ENCODE assay signal across 14 mouse cellular contexts in genomic region chr11:96140726-96141175, GRCm38 (mm10). TPM values are rescaled to one million over a fixed set of nuclear protein-coding genes. Genes with fewer than 3 reads are reported as not detected.
A peak's percentile ranks its signal among the peaks of the same experiment; 100 is the strongest.
DNase-seq lines count a peak whose midpoint lies in the region; ATAC-seq lines count a peak whose summit lies in the region.
"Had no signal": no experiment of that assay in that cellular context is flagged by ENCODE, and none has a peak within 500 bp of the region (broad histone marks: within the 10 kb centered on the region; RNA-seq: fewer than 3 reads in every experiment).

No protein-coding gene starts in this region.

- ATAC-seq in midbrain, embryonic 14.5 days (ENCODE audit: low FRiP score, low TSS enrichment): no peak
- ATAC-seq in intestine, embryonic 16.5 days: peak; percentile 87
- ATAC-seq in stomach, embryonic 16.5 days (ENCODE audit: insufficient read depth, low FRiP score): peak; percentile 74
- ATAC-seq in forebrain, embryonic 12.5 days (ENCODE audit: low FRiP score): no peak
- ATAC-seq: midbrain, embryonic 15.5 days had no signal

- H3K9me3 ChIP-seq in midbrain, embryonic 14.5 days (ENCODE audit: control insufficient read depth, low read length): no peaks in the 10 kb centered on the region
- no peaks in the 10 kb centered on the region for H3K9me3 ChIP-seq in midbrain, embryonic 10.5 days (replicated peaks)
- no peaks in the 10 kb centered on the region for H3K9me3 ChIP-seq in intestine, embryonic 16.5 days (ENCODE audit: control insufficient read depth, low read length)
- no peaks in the 10 kb centered on the region for H3K9me3 ChIP-seq in stomach, embryonic 16.5 days (replicated peaks; ENCODE audit: control insufficient read depth, low read length)
- H3K9me3 ChIP-seq in forebrain, embryonic 12.5 days: no peaks in the 10 kb centered on the region
- H3K9me3 ChIP-seq: limb, embryonic 15.5 days; midbrain, embryonic 15.5 days had no signal

- peaks cover 2% of the 10 kb centered on the region; the same call in 1 of the 2 replicates for H3K27me3 ChIP-seq in midbrain, embryonic 14.5 days (ENCODE audit: control insufficient read depth, insufficient read depth, low read length)
- H3K27me3 ChIP-seq in midbrain, embryonic 10.5 days (ENCODE audit: low read depth, poor library complexity, severe bottlenecking): peaks cover 40% of the 10 kb centered on the region
- H3K27me3 ChIP-seq in intestine, embryonic 16.5 days (replicated peaks; ENCODE audit: control insufficient read depth, insufficient read depth, low read length): 0 out of 2 replicates have a peak, but pooled peaks cover 1% of the 10 kb centered on the region
- 0 out of 2 replicates have a peak, but pooled peaks cover 5% of the 10 kb centered on the region for H3K27me3 ChIP-seq in stomach, embryonic 16.5 days (ENCODE audit: control insufficient read depth, insufficient read depth, low read length)
- peaks cover 32% of the 10 kb centered on the region for H3K27me3 ChIP-seq in forebrain, embryonic 12.5 days

- DNase-seq in midbrain, embryonic 14.5 days: peak; percentile 12
- no peak for DNase-seq in midbrain, embryonic 10.5 days (ENCODE audit: low spot score)
- peak; percentile 58 to 77 for DNase-seq in kidney, postnatal 4 days
- DNase-seq in left cerebral cortex, adult 11 months (ENCODE audit: low spot score): no peak
- no peak for DNase-seq in cerebellum, adult 9-11 months
- DNase-seq: adrenal gland, postnatal 36 days; cerebellum, adult 8-10 months; heart, postnatal 4 days had no signal

- H3K27ac ChIP-seq in midbrain, embryonic 14.5 days (replicated peaks; ENCODE audit: low read depth, low read length): no peak overlapping the region
- H3K27ac ChIP-seq in midbrain, embryonic 10.5 days (replicated peaks): no peak overlapping the region
- H3K27ac ChIP-seq in intestine, embryonic 16.5 days (ENCODE audit: low read length): peak overlapping the region; percentile 68
- peak overlapping the region; percentile 66 for H3K27ac ChIP-seq in stomach, embryonic 16.5 days (ENCODE audit: low read length)
- no peak overlapping the region for H3K27ac ChIP-seq in forebrain, embryonic 12.5 days
- H3K27ac ChIP-seq: limb, embryonic 15.5 days; midbrain, embryonic 15.5 days had no signal

- H3K4me3 ChIP-seq in midbrain, embryonic 14.5 days (replicated peaks; ENCODE audit: low read depth, low read length): no peak overlapping the region
- H3K4me3 ChIP-seq in midbrain, embryonic 10.5 days: no peak overlapping the region
- no peak overlapping the region for H3K4me3 ChIP-seq in intestine, embryonic 16.5 days (ENCODE audit: low read length)
- no peak overlapping the region for H3K4me3 ChIP-seq in stomach, embryonic 16.5 days (replicated peaks; ENCODE audit: low read length)
- no peak overlapping the region for H3K4me3 ChIP-seq in forebrain, embryonic 12.5 days (replicated peaks)
- H3K4me3 ChIP-seq: erythroblast, embryonic 14.5 days; limb, embryonic 15.5 days; midbrain, embryonic 15.5 days had no signal

- no peak overlapping the region for H3K9ac ChIP-seq in midbrain, embryonic 14.5 days (replicated peaks; ENCODE audit: low read length)
- no peak overlapping the region; the same call in 1 of the 2 replicates for H3K9ac ChIP-seq in intestine, embryonic 16.5 days (ENCODE audit: low read depth, low read length)
- H3K9ac ChIP-seq in stomach, embryonic 16.5 days (ENCODE audit: low read length): no peak overlapping the region
- H3K9ac ChIP-seq in forebrain, embryonic 12.5 days: no peak overlapping the region
- H3K9ac ChIP-seq: limb, embryonic 15.5 days; midbrain, embryonic 15.5 days had no signal

- H3K4me2 ChIP-seq in midbrain, embryonic 14.5 days (ENCODE audit: low read length): no peak overlapping the region
- 0 out of 2 replicates have a peak overlapping the region, but pooled peaks have one; percentile 27 for H3K4me2 ChIP-seq in intestine, embryonic 16.5 days (ENCODE audit: low read depth, low read length)
- H3K4me2 ChIP-seq in stomach, embryonic 16.5 days (ENCODE audit: low read depth, low read length): no peak overlapping the region
- H3K4me2 ChIP-seq in forebrain, embryonic 12.5 days: no peak overlapping the region
- H3K4me2 ChIP-seq: limb, embryonic 15.5 days; midbrain, embryonic 15.5 days had no signal

- H3K36me3 ChIP-seq in midbrain, embryonic 14.5 days (ENCODE audit: control insufficient read depth, insufficient read depth, low read length): no peaks in the 10 kb centered on the region
- no peaks in the 10 kb centered on the region for H3K36me3 ChIP-seq in midbrain, embryonic 10.5 days
- no peaks in the 10 kb centered on the region for H3K36me3 ChIP-seq in intestine, embryonic 16.5 days (ENCODE audit: control insufficient read depth, insufficient read depth, low read length)
- no peaks in the 10 kb centered on the region for H3K36me3 ChIP-seq in stomach, embryonic 16.5 days (ENCODE audit: control insufficient read depth, insufficient read depth, low read length)
- no peaks in the 10 kb centered on the region for H3K36me3 ChIP-seq in forebrain, embryonic 12.5 days (replicated peaks)
- H3K36me3 ChIP-seq: limb, embryonic 15.5 days; midbrain, embryonic 15.5 days had no signal

- WGBS in midbrain, embryonic 14.5 days: 53% methylated on average over 4 of the region's 4 CpGs
- 56% methylated on average over 4 of the region's 4 CpGs for WGBS in midbrain, embryonic 10.5 days
- whole genome bisulfite sequencing in intestine, embryonic 16.5 days: 7% methylated on average over 4 of the region's 4 CpGs
- 7% methylated on average over 4 of the region's 4 CpGs for WGBS in stomach, embryonic 16.5 days
- WGBS in forebrain, embryonic 12.5 days: 63% methylated on average over 4 of the region's 4 CpGs

- H3K4me1 ChIP-seq in midbrain, embryonic 14.5 days (ENCODE audit: control insufficient read depth, insufficient read depth, low read length): no peaks in the 10 kb centered on the region
- H3K4me1 ChIP-seq in midbrain, embryonic 10.5 days: peaks cover 21% of the 10 kb centered on the region
- H3K4me1 ChIP-seq in intestine, embryonic 16.5 days (ENCODE audit: control insufficient read depth, insufficient read depth, low read length): peaks cover 15% of the 10 kb centered on the region
- peaks cover 4% of the 10 kb centered on the region; the same call in 1 of the 2 replicates for H3K4me1 ChIP-seq in stomach, embryonic 16.5 days (ENCODE audit: control insufficient read depth, insufficient read depth, low read length)
- peaks cover 11% of the 10 kb centered on the region; the same call in 1 of the 2 replicates for H3K4me1 ChIP-seq in forebrain, embryonic 12.5 days
- H3K4me1 ChIP-seq: midbrain, embryonic 15.5 days had no signal

RNA-seq across cellular contexts. Expression of gene Ttll6, which starts 7.2 kb away (rescaled TPM):
- polyA plus RNA-seq in midbrain, embryonic 14.5 days (2014; fragmentation: Nextera tagmentation; extraction: Ambion mirVana): not detected in 2 replicates
- not detected in 2 replicates for polyA plus RNA-seq in midbrain, embryonic 10.5 days (2016; fragmentation: Nextera tagmentation; extraction: Ambion mirVana)
- polyA plus RNA-seq in intestine, embryonic 16.5 days (2015; fragmentation: Nextera tagmentation; extraction: Ambion mirVana): 0.27 and 0.51 TPM in 2 replicates
- polyA plus RNA-seq in stomach, embryonic 16.5 days (2015; fragmentation: Nextera tagmentation; extraction: Ambion mirVana): 0.21 and 0.58 TPM in 2 replicates
- polyA plus RNA-seq in forebrain, embryonic 12.5 days (2016; fragmentation: Nextera tagmentation; extraction: Ambion mirVana): 0.28 and 0.32 TPM in 2 replicates
- polyA plus RNA-seq: erythroblast, embryonic 14.5 days; limb, embryonic 15.5 days had no signal

RNA-seq across cellular contexts. Expression of gene Calcoco2, which starts 29.0 kb away (rescaled TPM):
- not detected in 2 replicates for polyA plus RNA-seq in midbrain, embryonic 14.5 days (2014; fragmentation: Nextera tagmentation; extraction: Ambion mirVana)
- not detected in 2 replicates for polyA plus RNA-seq in midbrain, embryonic 10.5 days (2016; fragmentation: Nextera tagmentation; extraction: Ambion mirVana)
- polyA plus RNA-seq in intestine, embryonic 16.5 days (2015; fragmentation: Nextera tagmentation; extraction: Ambion mirVana): 0.10 TPM in 2 replicates
- 0.25 TPM in 1 of 2 replicates, not detected in the other for polyA plus RNA-seq in stomach, embryonic 16.5 days (2015; fragmentation: Nextera tagmentation; extraction: Ambion mirVana)
- not detected in 2 replicates for polyA plus RNA-seq in forebrain, embryonic 12.5 days (2016; fragmentation: Nextera tagmentation; extraction: Ambion mirVana)
- polyA plus RNA-seq: erythroblast, embryonic 14.5 days; limb, embryonic 15.5 days; midbrain, embryonic 15.5 days had no signal

RNA-seq across cellular contexts. Expression of gene Hoxb13, which starts 53.4 kb away (rescaled TPM):
- polyA plus RNA-seq in midbrain, embryonic 14.5 days (2014; fragmentation: Nextera tagmentation; extraction: Ambion mirVana): not detected in 2 replicates
- not detected in 2 replicates for polyA plus RNA-seq in midbrain, embryonic 10.5 days (2016; fragmentation: Nextera tagmentation; extraction: Ambion mirVana)
- polyA plus RNA-seq in intestine, embryonic 16.5 days (2015; fragmentation: Nextera tagmentation; extraction: Ambion mirVana): 1.9 and 5.1 TPM in 2 replicates
- not detected in 2 replicates for polyA plus RNA-seq in stomach, embryonic 16.5 days (2015; fragmentation: Nextera tagmentation; extraction: Ambion mirVana)
- not detected in 2 replicates for polyA plus RNA-seq in forebrain, embryonic 12.5 days (2016; fragmentation: Nextera tagmentation; extraction: Ambion mirVana)
- polyA plus RNA-seq: limb, embryonic 15.5 days; midbrain, embryonic 15.5 days had no signal

Comparison
In these comparisons a context has a peak if more than half of its experiments do, and no peak if none do; other contexts are left out.
1. DNase-seq: peak in midbrain, embryonic 14.5 days (single experiment) and kidney, postnatal 4 days (2 of 2); none in midbrain, embryonic 10.5 days (single experiment), left cerebral cortex, adult 11 months (single experiment) and cerebellum, adult 9-11 months (single experiment).
2. ATAC-seq: peak in intestine, embryonic 16.5 days (single experiment) and stomach, embryonic 16.5 days (single experiment); none in midbrain, embryonic 14.5 days (single experiment) and forebrain, embryonic 12.5 days (single experiment).
3. H3K27ac ChIP-seq: peak in intestine, embryonic 16.5 days (single experiment) and stomach, embryonic 16.5 days (single experiment); none in midbrain, embryonic 14.5 days (single experiment), midbrain, embryonic 10.5 days (single experiment) and forebrain, embryonic 12.5 days (single experiment).